Mouse (Mus musculus) liver, postnatal 0 days (tissue): Measurements from ENCODE around the gene Kif5c. TPM values are rescaled to one million over a fixed set of nuclear protein-coding genes. Genes with fewer than 3 reads are reported as not detected.

Experiments
- ATAC-seq: fragments of 200-750 bp; cut with Nextera tagmentation; 2 replicates; pipeline ENCODE4 v1.8.0; 2017; ENCODE audit warnings: mild to moderate bottlenecking, moderate library complexity
- DNase-seq: peaks from one replicate; pipeline ENCODE4 v3.0.0-alpha.2; 2016
- H3K27ac ChIP-seq: fragments of 300-500 bp; sonication (generic); 2 replicates; pipeline ENCODE4 v1.5.1; 2014; ENCODE audit warnings: antibody characterized with exemption, moderate library complexity, mild to moderate bottlenecking, low read depth
- H3K27me3 ChIP-seq: fragments of 300-500 bp; sonication (generic); 2 replicates; pipeline ENCODE4 v1.6.1; 2014; ENCODE audit warnings: low read length, control low read depth, mixed read lengths; ENCODE audit not compliant: insufficient read depth
- H3K36me3 ChIP-seq: fragments of 300-500 bp; sonication (generic); replicated peaks from 2 replicates; pipeline ENCODE4 v1.6.1; 2014; ENCODE audit warnings: mild to moderate bottlenecking, control low read depth, low read length, moderate library complexity, mixed read lengths; ENCODE audit not compliant: insufficient read depth
- H3K4me1 ChIP-seq: fragments of 300-500 bp; sonication (generic); 2 replicates; pipeline ENCODE4 v1.6.1; 2014; ENCODE audit warnings: antibody characterized with exemption, mild to moderate bottlenecking, control low read depth; ENCODE audit not compliant: insufficient read depth
- H3K4me2 ChIP-seq: fragments of 300-500 bp; sonication (generic); 2 replicates; pipeline ENCODE4 v1.6.1; 2014; ENCODE audit warnings: low read depth, mild to moderate bottlenecking, low read length, moderate library complexity, mixed read lengths
- H3K4me3 ChIP-seq: fragments of 300-500 bp; sonication (generic); 2 replicates; pipeline ENCODE4 v1.5.1; 2014; ENCODE audit warnings: low read depth, low read length
- H3K9ac ChIP-seq: fragments of 300-500 bp; sonication (generic); replicated peaks from 2 replicates; pipeline ENCODE4 v1.6.1; 2014; ENCODE audit warnings: mild to moderate bottlenecking, moderate library complexity
- H3K9me3 ChIP-seq: fragments of 300-500 bp; sonication (generic); 2 replicates; pipeline ENCODE4 v1.6.1; 2016; ENCODE audit warnings: mild to moderate bottlenecking, control low read depth, low read length, mixed read lengths
- CTCF ChIP-seq: sonication (generic); IDR thresholded peaks from 2 replicates; pipeline ENCODE4 v1.5.1; 2016; ENCODE audit warnings: antibody characterized with exemption, low read depth
- EP300 ChIP-seq: IDR thresholded peaks from 2 replicates; pipeline ENCODE4 v1.6.1; 2016; ENCODE audit warnings: antibody characterized with exemption, low read depth, mild to moderate bottlenecking
- WGBS: fragments of 180-500 bp; shearing (Covaris S2); extraction: QIAGEN DNeasy Blood & Tissue Kit; methylation state at CpG from one replicate; pipeline ENCODE4 v1.1.7; 2014; ENCODE audit not compliant: insufficient replicate concordance; 5-methylcytosine and 5-hydroxymethylcytosine counted together
- polyA plus RNA-seq: library from polyadenylated mRNA; unstranded; fragments of >200 nt; fragmentation: Nextera tagmentation; extraction: Ambion mirVana; gene quantifications from 2 replicates; pipeline ENCODE4 v1.2.1, GENCODE M21; 2015

The Kif5c gene
- polyA plus RNA-seq, 1 experiment from 2014 or later: 0.13 TPM

DNA sequence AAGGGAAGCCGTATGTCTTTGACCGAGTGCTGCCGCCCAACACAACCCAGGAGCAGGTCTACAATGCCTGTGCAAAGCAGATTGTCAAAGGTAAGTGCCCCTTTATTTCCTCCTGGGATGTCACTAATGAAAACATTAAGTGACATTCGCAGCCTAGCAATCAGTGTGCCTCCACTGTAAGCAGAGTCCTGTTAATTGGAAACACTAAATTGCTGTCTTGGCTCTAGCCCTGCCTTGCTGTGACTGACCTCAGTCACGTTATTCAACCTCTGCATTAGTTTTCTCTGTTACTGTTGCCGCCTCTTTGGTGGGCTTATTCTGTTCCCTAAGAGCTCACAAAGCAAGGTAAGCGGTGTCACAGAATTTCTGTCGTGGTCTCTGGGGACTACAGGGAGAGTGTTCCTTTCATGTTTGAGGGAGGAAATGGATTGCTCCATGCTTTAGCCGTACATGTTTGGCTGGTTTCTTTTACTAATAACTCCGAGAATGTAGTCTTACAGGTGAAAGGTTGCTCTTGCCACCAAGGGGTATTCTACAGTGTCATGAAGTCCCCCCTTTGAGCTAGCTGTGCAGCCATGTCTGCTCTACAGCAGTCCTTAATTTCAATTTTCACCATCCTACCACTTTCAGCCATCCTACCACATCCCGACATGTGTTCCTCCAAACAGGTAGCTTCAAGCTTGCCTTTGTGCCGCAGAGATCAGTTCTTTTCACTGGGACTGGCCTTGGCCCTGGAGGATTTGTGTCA is 52.8 kb downstream of the Kif5c start:
- Histone ChIP-seq H3K36me3 (no peaks in the 10 kb centered on the region), H3K4me2 (no peak overlapping the region), H3K27me3 (no peaks in the 10 kb centered on the region), H3K4me1 (no peaks in the 10 kb centered on the region), H3K9me3 (no peaks in the 10 kb centered on the region), H3K27ac (no peak overlapping the region), H3K9ac (no peak overlapping the region), H3K4me3 (no peak overlapping the region)
- 78% methylated on average over 12 of the region's 12 CpGs for WGBS
- ATAC-seq (no peak), DNase-seq (no peak)
- TF ChIP-seq CTCF (no peak), EP300 (no peak)

DNA sequence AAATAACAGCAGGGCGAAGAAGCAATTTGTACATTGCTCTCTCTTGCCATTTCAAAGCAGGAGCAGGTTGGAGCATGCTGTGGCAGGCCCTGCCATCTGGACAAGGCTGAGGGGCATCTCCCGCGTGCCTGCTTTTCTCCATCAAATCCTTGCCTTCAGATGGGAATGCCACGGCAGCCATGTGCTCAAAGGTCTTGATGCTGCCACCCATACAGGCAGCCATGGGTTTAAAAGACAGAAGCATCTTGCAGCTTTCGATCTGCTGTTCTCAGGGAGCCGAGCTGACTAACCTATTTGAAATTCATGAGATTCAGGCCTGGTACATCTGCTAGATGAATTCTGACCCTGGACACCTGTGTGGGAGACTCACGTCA is 53.4 kb downstream of the Kif5c start:
- no peak overlapping the region for H3K4me2 ChIP-seq
- 77% methylated on average over 7 of the region's 7 CpGs for WGBS
- no peaks in the 10 kb centered on the region for H3K4me1 ChIP-seq
- H3K36me3 ChIP-seq: no peaks in the 10 kb centered on the region
- no peak overlapping the region for H3K4me3 ChIP-seq
- H3K9me3 ChIP-seq: no peaks in the 10 kb centered on the region
- no peak overlapping the region for H3K27ac ChIP-seq
- ATAC-seq (no peak), DNase-seq (no peak)
- H3K27me3 ChIP-seq: no peaks in the 10 kb centered on the region
- TF ChIP-seq CTCF (no peak), EP300 (no peak)
- H3K9ac ChIP-seq: no peak overlapping the region

DNA sequence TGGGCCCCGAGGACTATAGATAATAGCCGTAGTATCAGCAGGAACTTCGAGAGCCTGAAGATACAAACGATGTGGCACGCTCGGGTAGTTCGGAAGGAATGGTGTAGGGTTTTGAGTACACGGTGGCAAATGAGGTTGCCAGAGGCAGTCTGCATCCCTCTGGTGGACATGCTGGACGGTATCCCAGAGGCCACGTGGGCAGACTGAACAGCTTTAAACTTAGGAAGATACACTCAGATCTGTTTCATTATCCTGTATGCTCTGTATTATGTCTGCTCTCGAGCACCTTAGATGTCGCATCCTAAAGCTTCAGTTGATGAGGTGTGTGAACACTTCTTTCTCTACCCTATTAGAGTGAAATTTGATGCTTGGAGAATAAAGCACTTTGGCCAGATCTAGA is 56.9 kb downstream of the Kif5c start:
- no peak for TF ChIP-seq EP300
- TF ChIP-seq CTCF: no peak
- no peak overlapping the region for H3K4me3 ChIP-seq
- WGBS: 82% methylated on average over 12 of the region's 12 CpGs

DNA sequence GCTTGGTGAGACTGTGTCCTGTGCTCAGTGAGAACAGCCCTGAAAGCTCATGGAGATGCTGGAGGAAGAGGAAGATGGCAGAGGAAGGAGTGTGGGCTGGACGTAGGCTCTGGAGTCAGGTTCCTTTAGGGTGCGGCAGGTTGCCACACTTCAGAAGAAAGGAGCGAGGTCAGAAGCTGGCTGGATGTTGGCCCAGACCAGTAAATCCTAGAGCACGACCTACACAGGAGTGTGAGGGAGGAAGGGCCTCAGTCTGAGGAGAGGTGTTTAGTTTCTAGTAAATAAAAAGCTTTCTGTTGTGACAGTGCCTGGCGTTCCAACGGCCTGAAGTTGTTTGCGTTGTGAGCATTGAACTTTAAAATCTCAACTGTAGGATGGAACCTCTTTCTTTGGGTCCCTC is 59.3 kb downstream of the Kif5c start:
- no peak overlapping the region for H3K4me2 ChIP-seq
- no peaks in the 10 kb centered on the region for H3K36me3 ChIP-seq
- no peak overlapping the region for H3K9ac ChIP-seq
- H3K27me3 ChIP-seq: no peaks in the 10 kb centered on the region
- 65% methylated on average over 7 of the region's 7 CpGs for WGBS
- H3K4me1 ChIP-seq: no peaks in the 10 kb centered on the region
- H3K4me3 ChIP-seq: no peak overlapping the region
- H3K27ac ChIP-seq: no peak overlapping the region
- TF ChIP-seq EP300: no peak
- TF ChIP-seq CTCF: no peak
- ATAC-seq (no peak), DNase-seq (no peak)
- no peaks in the 10 kb centered on the region for H3K9me3 ChIP-seq

More for the DNA sequence above, 56.9 kb downstream of the Kif5c start:
- Histone ChIP-seq H3K9ac (no peak overlapping the region), H3K4me2 (no peak overlapping the region), H3K27me3 (no peaks in the 10 kb centered on the region), H3K27ac (no peak overlapping the region), H3K4me1 (no peaks in the 10 kb centered on the region), H3K36me3 (no peaks in the 10 kb centered on the region), H3K9me3 (no peaks in the 10 kb centered on the region)
- no peak for ATAC-seq
- no peak for DNase-seq

DNA sequence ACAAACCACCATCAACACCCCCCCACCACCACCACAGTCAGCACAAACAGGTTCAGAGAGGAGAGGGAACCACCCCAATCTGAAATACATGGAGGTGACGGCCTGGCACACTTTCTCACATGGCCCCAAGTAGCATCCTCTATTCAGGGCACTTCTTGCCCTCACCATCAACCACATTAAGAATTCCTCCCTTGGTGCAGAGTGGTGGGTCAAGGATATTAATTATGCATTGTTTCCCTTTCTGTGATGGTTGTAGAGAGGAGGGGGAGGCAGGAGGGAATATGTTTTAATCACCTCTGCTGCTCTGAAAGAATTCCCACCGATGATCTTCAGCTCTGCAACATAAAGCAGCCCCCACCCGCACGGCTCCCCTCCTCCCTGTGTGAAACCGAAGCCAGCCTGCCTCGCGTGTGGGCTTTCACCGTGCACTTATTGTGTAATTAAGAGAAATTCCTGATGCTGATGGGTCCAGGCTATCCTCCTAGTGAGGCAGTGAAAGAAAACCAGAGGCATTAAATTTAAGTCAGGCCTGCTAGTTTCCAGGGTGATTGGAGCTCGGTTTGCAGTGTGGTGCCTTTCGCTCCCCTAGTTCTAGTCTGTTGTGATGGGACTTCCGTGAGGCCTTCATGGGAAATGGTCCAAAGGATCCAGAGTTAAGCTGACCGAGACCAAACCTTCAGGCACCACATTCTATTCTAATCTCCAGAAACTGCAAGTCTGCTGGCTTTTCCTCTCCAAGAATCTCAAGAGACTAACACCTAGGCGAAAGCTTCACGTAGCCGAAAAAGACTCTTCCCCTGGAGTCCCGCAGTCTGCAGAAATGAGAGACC is 60.3 kb downstream of the Kif5c start:
- 83% methylated on average over 16 of the region's 16 CpGs for WGBS
- no peak overlapping the region for H3K4me3 ChIP-seq
- TF ChIP-seq EP300 (no peak), CTCF (no peak)

DNA sequence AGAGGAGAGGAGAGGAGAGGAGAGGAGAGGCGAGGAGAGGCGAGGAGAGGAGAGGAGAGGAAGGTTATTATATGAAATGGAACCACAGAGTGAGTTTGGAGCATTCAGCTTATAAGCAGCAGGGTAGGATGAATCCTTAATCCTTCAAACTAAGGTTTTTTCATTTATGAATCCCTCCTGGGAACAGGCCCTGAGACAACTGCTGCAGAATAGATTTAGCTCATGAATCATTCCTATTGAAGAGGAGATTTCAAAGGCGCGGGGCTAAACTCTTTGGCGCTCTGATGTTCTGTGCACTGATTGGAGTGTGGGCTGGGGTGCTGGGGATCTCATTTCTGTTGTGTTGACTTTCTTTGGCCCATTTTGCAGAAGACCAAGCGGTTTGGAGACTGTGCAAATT is 63.7 kb downstream of the Kif5c start:
- no peaks in the 10 kb centered on the region for H3K4me1 ChIP-seq
- no peak for ATAC-seq
- H3K4me3 ChIP-seq: no peak overlapping the region
- H3K27me3 ChIP-seq: no peaks in the 10 kb centered on the region
- no peaks in the 10 kb centered on the region for H3K36me3 ChIP-seq
- WGBS: 77% methylated on average over 6 of the region's 6 CpGs
- no peaks in the 10 kb centered on the region for H3K9me3 ChIP-seq
- no peak for DNase-seq
- H3K9ac ChIP-seq: no peak overlapping the region
- no peak overlapping the region for H3K4me2 ChIP-seq
- TF ChIP-seq CTCF: no peak
- no peak for TF ChIP-seq EP300
- H3K27ac ChIP-seq: no peak overlapping the region

More for the DNA sequence above, 60.3 kb downstream of the Kif5c start:
- H3K27ac ChIP-seq: no peak overlapping the region
- ATAC-seq: no peak
- DNase-seq: no peak
- no peak overlapping the region for H3K9ac ChIP-seq
- no peaks in the 10 kb centered on the region for H3K36me3 ChIP-seq
- no peak overlapping the region for H3K4me2 ChIP-seq
- H3K27me3 ChIP-seq: no peaks in the 10 kb centered on the region
- no peaks in the 10 kb centered on the region for H3K4me1 ChIP-seq
- no peaks in the 10 kb centered on the region for H3K9me3 ChIP-seq
